Mouse (Mus musculus) liver, adult 2 months (tissue): ENCODE results near the gene Lmbr1l. TPM values are rescaled to one million over a fixed set of nuclear protein-coding genes. Genes with fewer than 3 reads are reported as not detected.

Experiments
- DNase-seq: peaks from one replicate; pipeline ENCODE4 v3.0.0-alpha.2; 2011; ENCODE audit warnings: low read depth, low spot score; ENCODE audit errors: extremely low read depth
- H3K27ac ChIP-seq: fragments of 200-500 bp; replicated peaks from 2 replicates; pipeline ENCODE4 v1.5.1; 2012; ENCODE audit warnings: low read depth, mild to moderate bottlenecking, control low read depth, inconsistent platforms, low read length; ENCODE audit not compliant: insufficient read depth
- H3K27me3 ChIP-seq: fragments of 200-500 bp; 2 replicates; pipeline ENCODE4 v1.6.1; 2012; ENCODE audit warnings: mild to moderate bottlenecking, moderate library complexity, low read length, inconsistent platforms; ENCODE audit not compliant: control insufficient read depth, insufficient read depth
- H3K36me3 ChIP-seq: fragments of 200-500 bp; 2 replicates; pipeline ENCODE4 v1.6.1; 2012; ENCODE audit warnings: low read length, inconsistent platforms; ENCODE audit not compliant: control insufficient read depth, insufficient read depth
- H3K4me1 ChIP-seq: fragments of 200-500 bp; 2 replicates; pipeline ENCODE4 v1.6.1; 2011; ENCODE audit warnings: low read length; ENCODE audit not compliant: control insufficient read depth, insufficient read depth
- H3K4me3 ChIP-seq: fragments of 200-500 bp; 2 replicates; pipeline ENCODE4 v1.5.1; 2011; ENCODE audit warnings: low read depth, mild to moderate bottlenecking, control low read depth, low read length, moderate library complexity; ENCODE audit not compliant: insufficient read depth
- H3K79me2 ChIP-seq: fragments of 200-500 bp; 2 replicates; pipeline ENCODE4 v1.6.1; 2012; ENCODE audit warnings: inconsistent platforms, mild to moderate bottlenecking, low read length, moderate library complexity; ENCODE audit not compliant: control insufficient read depth, insufficient read depth
- H3K9ac ChIP-seq: fragments of 200-500 bp; 2 replicates; pipeline ENCODE4 v1.6.1; 2012; ENCODE audit warnings: low read depth, mild to moderate bottlenecking, control low read depth, inconsistent platforms, low read length
- CTCF ChIP-seq: fragments of 200-500 bp; IDR thresholded peaks from 2 replicates; pipeline ENCODE4 v1.5.1; 2011; ENCODE audit warnings: low read depth, low read length, control low read depth
- POLR2A ChIP-seq: fragments of 200-500 bp; IDR thresholded peaks from 2 replicates; pipeline ENCODE4 v1.6.1; 2011; ENCODE audit warnings: low read length, control low read depth; ENCODE audit not compliant: insufficient read depth; ENCODE audit errors: extremely low read depth
- WGBS: fragments of 180-500 bp; shearing (Covaris S2); methylation state at CpG from one replicate; pipeline ENCODE4 v1.1.7; 2018; 5-methylcytosine and 5-hydroxymethylcytosine counted together
- polyA plus RNA-seq: library from polyadenylated mRNA; depleted of rRNA; stranded (reverse); fragments of >200 nt; gene quantifications from 2 replicates; pipeline ENCODE4 v1.2.3, GENCODE M21; 2012
- total RNA-seq: library from RNA; depleted of rRNA; stranded (reverse); fragments of >200 nt; gene quantifications from 2 replicates; pipeline ENCODE4 v1.2.3, GENCODE M21; 2014

Gene Lmbr1l
- total and polyA plus RNA-seq, 2 experiments, result 24.3 to 32.4 TPM

DNA sequence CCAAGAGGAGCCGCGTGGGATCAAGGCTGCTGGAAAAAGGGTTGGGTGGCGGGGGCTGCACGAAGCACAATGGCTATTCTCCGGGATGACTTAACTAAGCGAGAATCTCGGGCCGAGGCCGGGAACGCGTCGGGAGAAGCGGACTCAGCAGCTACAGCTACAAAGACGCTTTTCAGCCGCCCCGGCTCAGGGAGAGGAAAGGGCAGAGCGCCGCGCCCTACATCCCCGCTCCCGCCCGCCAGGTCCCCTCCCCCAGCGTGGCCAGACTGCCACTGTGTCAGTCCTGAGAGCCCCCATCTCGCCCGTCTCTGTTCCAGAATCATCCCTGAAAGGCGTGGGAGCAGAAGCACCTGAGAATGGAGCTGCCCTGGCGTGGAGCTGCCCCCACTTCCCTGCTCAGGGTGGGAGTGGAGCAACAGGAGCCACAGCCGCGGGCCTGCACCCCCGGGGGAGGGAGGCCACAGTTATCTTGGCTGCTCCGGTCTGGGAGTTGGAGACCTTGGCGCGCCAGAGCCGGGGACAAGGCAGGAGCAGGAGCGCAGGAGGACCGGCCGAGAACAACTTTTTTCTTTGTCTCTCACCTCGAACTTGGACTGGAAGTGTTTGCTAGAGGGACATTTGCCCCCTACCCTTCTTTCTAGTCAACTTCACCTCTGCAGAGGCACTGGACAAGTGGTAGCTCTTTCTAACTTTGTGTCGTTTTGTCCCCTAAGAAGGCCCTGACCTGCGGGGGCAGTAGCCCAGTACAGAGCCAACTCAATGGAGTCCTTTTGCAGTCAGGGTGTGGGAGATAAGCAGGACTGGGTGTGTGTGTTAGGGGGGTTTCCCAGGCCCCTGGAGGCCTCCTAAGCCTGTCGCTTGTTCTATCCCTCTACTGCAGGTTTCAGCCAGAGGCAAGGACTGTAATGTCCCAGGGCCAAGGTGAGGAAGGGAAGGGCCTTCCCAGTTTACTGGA, 22.1 kb downstream of the Lmbr1l start:
- Histone ChIP-seq H3K27ac (no peak overlapping the region), H3K4me3 (peak overlapping the region; percentile 12; the same call in 1 of the 2 replicates), H3K9ac (no peak overlapping the region), H3K4me1 (0 out of 2 replicates have a peak, but pooled peaks cover 1% of the 10 kb centered on the region), H3K79me2 (no peaks in the 10 kb centered on the region), H3K36me3 (no peaks in the 10 kb centered on the region), H3K27me3 (peaks cover 22% of the 10 kb centered on the region)
- TF ChIP-seq CTCF (no peak), POLR2A (no peak)
- DNase-seq, result no peak
- 18% methylated on average over 41 of the region's 41 CpGs for WGBS

DNA sequence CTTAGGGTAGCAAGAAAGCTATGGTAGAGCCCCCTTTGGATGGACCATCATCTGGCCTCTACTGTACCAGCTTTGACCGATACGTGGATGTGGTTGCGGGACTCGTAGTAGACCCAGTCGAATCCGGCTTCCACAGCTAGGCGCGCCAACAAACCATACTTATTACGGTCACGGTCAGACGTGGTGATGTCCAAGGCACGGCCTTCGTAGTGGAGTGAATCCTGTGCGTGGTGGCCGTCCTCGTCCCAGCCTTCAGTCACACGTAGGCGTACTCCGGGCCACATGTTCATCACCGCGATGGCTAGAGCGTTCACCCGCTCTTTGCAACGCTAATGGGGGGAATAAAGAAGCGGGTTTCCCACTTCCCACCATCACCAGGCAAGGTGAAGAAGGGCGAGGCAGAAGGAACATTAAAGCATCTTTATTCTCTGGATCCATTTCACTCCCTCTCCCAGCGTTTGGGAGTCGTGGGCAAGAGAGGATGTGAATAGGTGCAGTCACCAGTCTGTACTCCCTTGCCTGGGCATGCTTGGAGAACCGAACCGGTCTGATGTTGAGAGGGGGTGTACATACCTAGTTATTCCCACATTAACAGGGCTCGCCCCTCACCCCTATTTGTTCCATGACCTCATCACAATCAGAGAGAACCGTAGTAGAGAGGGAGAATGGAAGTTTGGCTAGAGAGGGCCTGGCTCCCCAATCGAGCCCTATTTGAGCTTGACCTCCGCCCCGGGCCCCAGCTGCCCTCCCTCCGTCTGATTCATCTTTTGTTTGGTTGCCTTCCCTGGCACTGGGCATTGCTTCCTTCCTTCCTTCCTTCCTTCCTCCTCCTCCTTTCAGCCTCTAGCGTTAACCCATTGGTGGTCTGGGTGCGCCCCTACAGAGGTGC, 23.0 kb downstream of the Lmbr1l start:
- WGBS, result 13% methylated on average over 38 of the region's 38 CpGs
- Histone ChIP-seq H3K27me3 (peaks cover 22% of the 10 kb centered on the region), H3K36me3 (no peaks in the 10 kb centered on the region), H3K79me2 (no peaks in the 10 kb centered on the region), H3K9ac (no peak overlapping the region), H3K27ac (no peak overlapping the region), H3K4me3 (no peak overlapping the region), H3K4me1 (0 out of 2 replicates have a peak, but pooled peaks cover 1% of the 10 kb centered on the region)
- TF ChIP-seq CTCF (no peak), POLR2A (no peak)
- DNase-seq, result no peak

DNA sequence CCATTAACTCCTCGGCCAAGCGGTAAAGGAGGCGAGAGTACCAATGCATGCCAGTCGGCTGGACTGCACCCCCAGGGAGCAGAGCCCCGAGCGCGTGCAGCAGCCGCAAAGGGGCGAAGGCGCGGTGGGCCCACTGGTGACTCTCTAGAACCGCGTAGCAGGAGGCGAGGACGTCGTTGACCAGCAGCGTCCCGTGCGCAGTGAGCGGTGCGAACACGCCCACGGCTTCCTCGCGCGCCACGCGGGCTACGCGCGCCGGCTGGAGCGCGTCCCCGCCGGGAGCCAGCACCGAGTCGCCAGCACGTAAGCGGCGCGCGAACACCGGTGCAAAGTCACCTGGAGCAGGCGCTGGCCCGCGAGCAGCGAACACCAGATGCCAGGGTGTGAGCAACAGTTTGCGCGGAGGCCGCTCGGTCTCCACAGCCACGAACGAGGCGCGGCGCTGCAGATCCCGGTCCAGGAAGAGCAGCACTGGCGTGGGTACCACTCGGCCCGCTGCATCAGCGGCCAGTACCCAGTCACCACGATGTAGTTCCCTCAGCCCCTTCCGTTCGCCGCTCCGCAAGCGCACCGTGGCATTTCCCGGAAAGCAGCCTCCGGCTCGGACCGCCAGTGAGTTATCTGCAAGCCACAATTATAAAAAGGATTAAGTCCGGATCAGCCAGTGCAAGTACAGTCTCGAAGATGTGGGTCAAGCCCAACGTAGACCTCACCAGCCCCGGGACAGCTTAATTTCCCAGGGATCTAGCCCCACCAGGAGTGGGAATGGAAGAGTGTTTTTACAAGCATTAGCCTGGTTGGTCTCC, 23.9 kb downstream of the Lmbr1l start, which contains the start of gene Rhebl1:
Gene Rhebl1, minus strand, starts transcription at position 601 of the 806 bp plus-strand sequence.
- no peak for DNase-seq
- Histone ChIP-seq H3K27ac (no peak within 1 kb of the TSS), H3K9ac (peak within 1 kb of the TSS; percentile 20), H3K4me3 (peak within 1 kb of the TSS; percentile 53), H3K4me1 (0 out of 2 replicates have a peak, but pooled peaks cover 1% of the 10 kb centered on the region), H3K27me3 (peaks cover 22% of the 10 kb centered on the region), H3K36me3 (no peaks in the 10 kb centered on the region), H3K79me2 (no peaks in the 10 kb centered on the region)
- under 1% methylated on average over 77 of the region's 77 CpGs for WGBS
- TF ChIP-seq CTCF (no peak), POLR2A (no peak)

DNA sequence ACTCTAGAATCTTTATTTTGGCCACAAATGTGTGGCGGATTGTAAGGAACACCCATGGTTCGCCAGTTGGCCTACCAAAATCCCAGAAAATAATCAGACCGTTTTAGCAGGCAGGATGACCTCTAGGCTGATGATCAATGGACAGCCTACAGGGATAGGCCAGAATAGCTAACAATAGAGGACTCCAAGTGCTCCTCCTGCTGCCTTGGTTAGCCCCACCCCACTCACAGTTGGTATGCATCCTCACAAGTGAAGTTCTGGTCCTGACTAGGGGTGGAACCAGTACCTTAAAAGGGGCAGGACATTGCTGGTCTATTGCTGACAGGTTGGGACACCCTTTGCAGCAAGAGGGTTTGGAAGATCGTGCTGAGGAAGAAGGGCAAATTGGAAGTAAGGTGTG, 25.0 kb downstream of the Lmbr1l start:
- no peak for TF ChIP-seq CTCF
- no peak for TF ChIP-seq POLR2A
- no peak overlapping the region for H3K4me3 ChIP-seq
- H3K4me1 ChIP-seq, result 0 out of 2 replicates have a peak, but pooled peaks cover 1% of the 10 kb centered on the region
- whole genome bisulfite sequencing, result 91% methylated on average over 4 of the region's 4 CpGs
- peaks cover 22% of the 10 kb centered on the region for H3K27me3 ChIP-seq
- no peak overlapping the region for H3K27ac ChIP-seq
- H3K36me3 ChIP-seq, result no peaks in the 10 kb centered on the region
- no peak for DNase-seq
- H3K79me2 ChIP-seq, result no peaks in the 10 kb centered on the region
- H3K9ac ChIP-seq, result no peak overlapping the region
